Mouse (Mus musculus) spleen, postnatal 4 days (tissue): ENCODE data around the gene Anks1b.

ENCODE experiments used
- DNase-seq, 2 experiments: peaks; one replicate each; pipeline ENCODE4 v3.0.0; 2022; ENCODE audit warnings: low spot score in 2 of 2

Gene Anks1b

GRCm38 (mm10) chr10:90960374-90960773 lies 1087.1 kb downstream of the Anks1b start:
- DNase-seq, result no peak

- no peak for DNase-seq
Observed at GRCm38 (mm10) chr10:90964511-90964910, 1091.2 kb downstream of the Anks1b start.

GRCm38 (mm10) chr10:90965671-90966315 lies 1092.5 kb downstream of the Anks1b start:
- no peak for DNase-seq

- no peak for DNase-seq
Observed at GRCm38 (mm10) chr10:90966821-90967220, 1093.5 kb downstream of the Anks1b start.

GRCm38 (mm10) chr10:90968247-90968646 lies 1094.9 kb downstream of the Anks1b start:
- no peak for DNase-seq

GRCm38 (mm10) chr10:90969355-90970174 lies 1096.3 kb downstream of the Anks1b start:
- DNase-seq, result peak; percentile 18 to 65

GRCm38 (mm10) chr10:90970560-90970959 lies 1097.3 kb downstream of the Anks1b start:
- DNase-seq, result no peak

- DNase-seq, result no peak
Observed at GRCm38 (mm10) chr10:90974084-90974483, 1100.8 kb downstream of the Anks1b start.

- no peak for DNase-seq
Observed at GRCm38 (mm10) chr10:90974491-90974890, 1101.2 kb downstream of the Anks1b start.

- DNase-seq, result no peak
Observed at GRCm38 (mm10) chr10:90981811-90982210, 1108.5 kb downstream of the Anks1b start.

- DNase-seq, result no peak
Observed at GRCm38 (mm10) chr10:90983046-90983445, 1109.7 kb downstream of the Anks1b start.

- no peak for DNase-seq
Observed at GRCm38 (mm10) chr10:90990340-90990739, 1117.0 kb downstream of the Anks1b start.

- no peak for DNase-seq
Observed at GRCm38 (mm10) chr10:90992237-90992636, 1118.9 kb downstream of the Anks1b start.

- no peak for DNase-seq
Observed at GRCm38 (mm10) chr10:90993869-90994268, 1120.6 kb downstream of the Anks1b start.

- DNase-seq, result no peak
Observed at GRCm38 (mm10) chr10:90999899-91000298, 1126.6 kb downstream of the Anks1b start.

GRCm38 (mm10) chr10:91001421-91001820 lies 1128.1 kb downstream of the Anks1b start:
- no peak for DNase-seq

GRCm38 (mm10) chr10:91005858-91006538 lies 1132.7 kb downstream of the Anks1b start:
- DNase-seq, result no peak
